Mouse (Mus musculus): Measurements from ENCODE around the gene Ccdc33.

Gene Ccdc33

DNA sequence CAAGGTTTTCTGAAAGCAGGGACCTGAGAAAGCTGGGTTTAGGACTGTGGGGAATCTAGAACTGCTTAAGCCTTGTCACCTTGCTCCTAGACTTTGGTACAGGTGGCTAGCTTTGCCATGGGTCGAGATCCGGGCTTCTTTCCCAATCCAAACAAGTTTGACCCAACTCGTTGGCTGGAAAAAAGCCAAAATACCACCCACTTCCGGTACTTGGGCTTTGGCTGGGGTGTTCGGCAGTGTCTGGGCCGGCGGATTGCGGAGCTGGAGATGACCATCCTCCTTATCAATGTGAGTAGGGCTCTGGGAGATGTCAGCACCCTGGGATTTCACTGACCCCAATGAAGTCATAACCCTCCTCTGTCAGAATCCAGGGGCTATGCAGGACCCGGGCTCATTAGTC is 92.6 kb downstream of the Ccdc33 start:
- in situ Hi-C loops (cut with MboI; ENCODE audit: unreplicated experiment in 2 of 2), result no loop called here

DNA sequence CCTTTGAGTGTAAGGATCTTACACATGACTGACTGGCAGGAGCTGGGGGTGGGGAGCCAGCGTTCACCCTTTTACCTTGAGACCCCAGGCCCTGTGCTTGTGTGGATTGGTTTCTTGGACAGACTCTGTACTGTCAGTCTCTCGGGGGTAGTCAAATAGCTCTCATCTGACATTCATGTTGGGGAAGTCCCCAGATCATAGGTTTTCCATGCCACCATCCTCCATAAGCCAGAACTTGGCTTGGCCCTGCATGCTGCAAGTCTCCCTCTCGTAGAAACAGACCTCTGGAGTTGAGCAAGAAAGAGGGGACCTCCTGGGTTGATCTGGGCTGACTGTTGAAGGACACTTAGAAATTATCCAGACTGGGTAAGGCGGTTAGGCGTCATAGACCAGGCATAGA is 100.2 kb downstream of the Ccdc33 start:
- in situ Hi-C loops (cut with MboI; ENCODE audit: unreplicated experiment in 2 of 2), result loop anchor here (25.0 kb wide), 4 partner anchors 781 to 1131 kb away; partner anchors contain the start of gene Trcg1 (in 1 of the 2)

DNA sequence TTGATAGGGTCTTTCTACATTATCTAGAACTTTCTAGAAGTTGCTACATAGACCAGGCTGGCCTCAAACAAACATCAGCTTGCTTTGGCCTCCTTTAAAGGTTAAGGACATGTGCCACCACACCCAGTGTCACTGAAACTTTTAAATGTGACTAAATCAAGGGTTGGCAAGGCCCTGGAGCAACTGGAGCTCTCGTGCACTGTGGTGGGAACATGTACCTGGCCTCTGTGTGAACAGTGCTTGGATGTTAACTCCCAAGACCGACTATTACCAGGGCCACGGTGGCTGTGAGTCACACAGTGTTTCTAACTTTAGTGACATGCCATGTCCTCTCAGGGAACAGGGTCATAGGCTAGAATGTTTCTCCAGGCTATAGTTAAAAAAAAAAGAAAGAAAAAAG is 101.7 kb downstream of the Ccdc33 start:
- in situ Hi-C loops (cut with MboI; ENCODE audit: unreplicated experiment in 2 of 2), result loop anchor here (25.0 kb wide), 4 partner anchors 780 to 1130 kb away; partner anchors contain the start of gene Trcg1 (in 1 of the 2)

DNA sequence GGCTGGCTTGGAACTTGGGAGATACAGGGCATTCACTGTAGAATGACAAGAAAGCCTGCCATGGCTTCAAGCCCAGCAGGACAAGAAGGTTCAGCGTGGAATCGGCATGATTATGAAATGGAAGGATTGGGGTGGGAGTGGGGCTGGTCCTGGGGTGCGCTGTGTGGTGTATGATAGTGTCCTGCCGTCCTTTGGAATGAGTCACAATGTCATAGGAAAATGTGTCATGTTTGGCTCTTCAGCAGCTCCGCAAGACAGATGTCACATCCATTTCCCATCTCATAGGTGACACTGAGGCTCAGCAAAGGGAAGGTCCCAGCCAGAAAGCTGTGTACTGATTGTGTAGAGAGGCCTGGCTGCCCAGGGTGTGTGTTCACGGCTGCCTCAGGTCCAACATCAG is 102.8 kb downstream of the Ccdc33 start:
- in situ Hi-C loops (cut with MboI; ENCODE audit: unreplicated experiment in 2 of 2), result loop anchor here (25.0 kb wide), 4 partner anchors 779 to 1129 kb away; partner anchors contain the start of gene Trcg1 (in 1 of the 2)

- in situ Hi-C loops (cut with MboI; ENCODE audit: unreplicated experiment in 2 of 2), result loop anchor here (25.0 kb wide), 4 partner anchors 777 to 1127 kb away; partner anchors contain the start of gene Trcg1 (in 1 of the 2)
These were observed 104.0 kb downstream of the Ccdc33 start for GRCm38 (mm10) chr9:58014393-58015160.

- in situ Hi-C loops (cut with MboI; ENCODE audit: unreplicated experiment in 2 of 2), result loop anchor here (25.0 kb wide), 4 partner anchors 776 to 1126 kb away; partner anchors contain the start of gene Trcg1 (in 1 of the 2)
These were observed 105.7 kb downstream of the Ccdc33 start for GRCm38 (mm10) chr9:58012935-58013334.

DNA sequence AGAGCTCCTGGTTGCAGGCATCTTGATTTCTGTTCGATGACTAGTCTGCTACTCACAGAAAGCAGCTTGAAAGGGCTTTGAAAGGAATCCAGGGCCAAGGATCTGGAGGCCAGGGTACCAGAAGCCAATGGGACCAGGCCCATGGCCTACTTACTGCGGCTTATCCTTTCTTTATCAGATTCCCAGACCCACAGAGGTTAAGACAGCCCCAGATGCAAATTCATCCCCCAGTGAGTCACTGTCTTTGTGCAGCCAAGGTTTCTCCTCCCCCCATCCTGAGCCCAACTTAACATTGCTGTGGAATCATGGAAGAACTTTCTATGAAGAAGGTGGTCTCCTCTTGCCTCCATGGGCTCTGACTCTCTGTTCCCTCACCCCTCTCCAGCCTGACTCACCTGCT is 106.1 kb downstream of the Ccdc33 start:
- in situ Hi-C loops (cut with MboI; ENCODE audit: unreplicated experiment in 2 of 2), result loop anchor here (25.0 kb wide), 4 partner anchors 775 to 1125 kb away; partner anchors contain the start of gene Trcg1 (in 1 of the 2)

GRCm38 (mm10) chr9:58011552-58011951 is 107.1 kb downstream of the Ccdc33 start:
- in situ Hi-C loops (cut with MboI; ENCODE audit: unreplicated experiment in 2 of 2), result loop anchor here (25.0 kb wide), 4 partner anchors 774 to 1124 kb away; partner anchors contain the start of gene Trcg1 (in 1 of the 2)

DNA sequence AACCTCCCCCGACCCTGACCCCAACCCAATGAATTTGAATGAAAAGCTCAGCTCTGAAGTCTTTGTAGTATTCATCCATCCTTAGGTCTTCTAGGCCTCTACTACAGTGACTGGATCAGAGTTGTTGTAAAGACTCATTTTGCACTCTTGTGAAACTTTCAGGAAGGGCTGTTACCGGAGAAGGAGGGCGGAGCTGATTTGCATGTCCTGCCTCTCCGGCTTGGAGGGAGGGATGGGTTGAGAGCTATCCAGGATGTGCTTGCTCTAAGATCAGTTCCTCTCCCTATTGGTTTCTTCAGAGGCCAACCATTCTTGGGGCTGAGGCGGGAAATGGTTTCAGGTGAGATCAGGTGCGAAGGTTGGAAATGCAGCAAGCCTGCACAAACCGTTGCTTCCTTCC is 107.6 kb downstream of the Ccdc33 start:
- in situ Hi-C loops (cut with MboI; ENCODE audit: unreplicated experiment in 2 of 2), result loop anchor here (25.0 kb wide), 4 partner anchors 774 to 1124 kb away; partner anchors contain the start of gene Trcg1 (in 1 of the 2)

DNA sequence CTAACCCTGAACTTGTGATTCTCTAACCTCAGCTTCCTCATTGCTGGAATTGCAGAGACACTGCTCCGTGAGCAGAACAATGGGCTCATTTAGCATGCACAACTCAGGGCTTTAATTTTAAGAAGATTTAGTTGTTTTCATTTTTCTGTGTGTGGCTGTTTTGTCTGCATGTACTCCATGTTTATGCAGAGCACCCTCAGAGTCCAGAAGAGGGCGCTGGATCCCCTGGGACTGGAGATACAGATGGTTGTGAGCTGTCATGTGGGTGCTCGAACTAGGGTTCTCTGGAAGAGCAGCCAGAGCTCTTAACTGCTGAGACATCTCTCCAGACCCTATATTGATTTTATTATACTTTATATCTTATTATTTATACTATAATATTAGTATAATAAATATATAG is 109.0 kb downstream of the Ccdc33 start:
- in situ Hi-C loops (cut with MboI; ENCODE audit: unreplicated experiment in 2 of 2), result loop anchor here (10.0 to 25.0 kb wide), 5 partner anchors 485 to 1122 kb away; partner anchors contain the start of genes Cox5a (in 1 of the 2) and Trcg1 (in 1 of the 2)

GRCm38 (mm10) chr9:58009015-58009362 is 109.6 kb downstream of the Ccdc33 start:
- in situ Hi-C loops (cut with MboI; ENCODE audit: unreplicated experiment in 2 of 2), result loop anchor here (10.0 to 25.0 kb wide), 5 partner anchors 484 to 1122 kb away; partner anchors contain the start of genes Cox5a (in 1 of the 2) and Trcg1 (in 1 of the 2)

- in situ Hi-C loops (cut with MboI; ENCODE audit: unreplicated experiment in 2 of 2), result loop anchor here (10.0 to 25.0 kb wide), 5 partner anchors 484 to 1121 kb away; partner anchors contain the start of genes Cox5a (in 1 of the 2) and Trcg1 (in 1 of the 2)
These were observed 110.1 kb downstream of the Ccdc33 start for GRCm38 (mm10) chr9:58008336-58009014.

GRCm38 (mm10) chr9:58005753-58006461 is 112.7 kb downstream of the Ccdc33 start, which contains the start of gene Cyp11a1:
TSS of gene Cyp11a1 (plus strand) at chr9:58006411.
- in situ Hi-C loops (cut with MboI; ENCODE audit: unreplicated experiment in 2 of 2), result loop anchor here (10.0 to 25.0 kb wide), 5 partner anchors 481 to 1119 kb away; partner anchors contain the start of genes Cox5a (in 1 of the 2) and Trcg1 (in 1 of the 2)

- in situ Hi-C loops (cut with MboI; ENCODE audit: unreplicated experiment in 2 of 2), result loop anchor here (5.0 to 25.0 kb wide), 6 partner anchors 341 to 1116 kb away; partner anchors contain the start of genes Cox5a (in 1 of the 2) and Trcg1 (in 1 of the 2)
These were observed 115.4 kb downstream of the Ccdc33 start for GRCm38 (mm10) chr9:58003272-58003671.

- in situ Hi-C loops (cut with MboI; ENCODE audit: unreplicated experiment in 2 of 2), result loop anchor here (5.0 to 25.0 kb wide), 7 partner anchors 137 to 1112 kb away; partner anchors contain the start of genes Cox5a (in 1 of the 2) and Trcg1 (in 1 of the 2)
These were observed 118.9 kb downstream of the Ccdc33 start for GRCm38 (mm10) chr9:57999676-58000075.

- in situ Hi-C loops (cut with MboI; ENCODE audit: unreplicated experiment in 2 of 2), result loop anchor here (5.0 kb wide), 2 partner anchors 136 to 336 kb away; no protein-coding TSS in a partner anchor
These were observed 119.9 kb downstream of the Ccdc33 start for GRCm38 (mm10) chr9:57998685-57999084.

DNA sequence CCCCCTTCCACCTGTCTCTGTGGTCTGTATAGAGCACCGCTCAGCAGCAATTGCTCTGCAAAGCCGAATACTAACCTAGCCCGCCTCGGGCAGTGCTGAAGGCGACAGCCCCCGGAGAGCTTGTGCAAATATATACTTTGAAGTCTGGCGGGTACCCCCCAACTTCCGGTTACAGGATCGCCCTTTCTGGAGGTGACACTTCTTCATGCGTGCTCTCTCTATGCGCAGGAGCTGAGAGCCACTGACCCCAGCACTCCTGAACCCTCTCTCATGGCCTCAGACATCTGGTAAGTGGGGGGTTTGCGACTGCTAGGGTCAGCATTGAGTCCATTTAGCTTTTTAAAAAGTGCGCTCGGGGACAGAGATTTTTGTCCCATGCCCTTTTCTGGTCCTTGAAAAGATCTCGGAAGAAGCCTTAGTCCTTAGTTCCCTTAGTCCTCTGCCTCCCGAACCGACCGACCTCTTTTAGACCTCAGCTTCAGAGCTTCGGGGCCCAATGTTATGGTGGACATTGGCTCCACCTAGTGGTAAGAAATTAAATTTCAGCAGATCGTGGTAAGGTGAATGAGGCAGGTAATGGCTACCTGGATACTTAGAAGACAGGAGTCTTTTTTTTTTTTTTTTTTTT is 120.5 kb downstream of the Ccdc33 start:
- in situ Hi-C loops (cut with MboI; ENCODE audit: unreplicated experiment in 2 of 2), result loop anchor here (5.0 kb wide), 2 partner anchors 136 to 336 kb away; no protein-coding TSS in a partner anchor

DNA sequence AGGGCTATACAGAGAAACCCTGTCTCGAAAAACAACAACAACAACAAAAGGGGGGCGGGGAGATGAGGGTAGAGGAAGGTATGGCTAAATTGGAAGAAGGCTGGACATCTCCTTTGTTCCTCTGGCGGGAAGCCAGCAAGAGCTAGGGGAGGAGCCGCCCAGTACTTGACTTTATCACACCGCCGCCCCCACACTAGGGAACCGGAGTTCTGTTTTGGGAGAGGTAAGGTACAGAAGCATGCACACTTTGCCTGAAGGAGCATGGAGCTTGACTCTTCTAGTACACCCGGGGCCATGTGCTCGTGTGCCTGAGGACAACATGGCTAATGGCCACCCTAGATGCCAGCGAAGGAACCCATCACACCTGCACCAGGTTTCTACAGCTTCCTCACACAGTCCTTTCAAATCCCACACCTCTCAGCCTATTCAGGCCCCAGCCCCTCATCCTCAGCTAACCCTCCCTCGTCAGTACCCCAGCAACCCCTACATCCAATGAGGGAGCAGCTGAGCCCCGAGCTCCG is 121.1 kb downstream of the Ccdc33 start:
- in situ Hi-C loops (cut with MboI; ENCODE audit: unreplicated experiment in 2 of 2), result loop anchor here (5.0 kb wide), 2 partner anchors 135 to 335 kb away; no protein-coding TSS in a partner anchor

DNA sequence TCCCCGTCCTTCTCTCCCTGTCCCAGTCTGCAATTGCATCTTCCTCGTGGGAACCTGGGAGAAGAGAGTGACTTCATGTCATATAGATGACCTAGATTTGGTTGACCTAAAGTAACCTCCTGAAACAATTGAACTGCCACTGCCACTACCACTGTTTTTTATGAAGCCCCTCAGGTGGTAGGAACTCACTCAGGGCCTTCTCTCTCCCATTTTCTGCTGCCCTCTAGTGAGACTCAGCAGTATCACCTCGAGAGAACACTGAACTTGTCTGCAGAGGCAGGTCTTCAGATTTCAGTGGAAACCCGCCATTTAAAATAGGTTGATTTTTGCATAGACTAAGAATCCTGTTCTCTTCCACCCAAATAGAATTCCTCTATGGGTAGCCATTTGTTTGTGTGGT is 123.3 kb downstream of the Ccdc33 start:
- in situ Hi-C loops (cut with MboI; ENCODE audit: unreplicated experiment in 2 of 2), result loop anchor here (5.0 kb wide), 2 partner anchors 133 to 333 kb away; no protein-coding TSS in a partner anchor

Data from v-Abl transformed pro-B cells (cell line).